Mouse (Mus musculus) forebrain, embryonic 16.5 days (tissue): Measurements from ENCODE around the gene Gm20388. TPM values are rescaled to one million over a fixed set of nuclear protein-coding genes. Genes with fewer than 3 reads are reported as not detected.

ENCODE experiments used
- ATAC-seq: fragments of 200-750 bp; cut with Nextera tagmentation; 2 replicates; pipeline ENCODE4 v1.8.0; 2017; ENCODE audit warnings: mild to moderate bottlenecking, moderate library complexity
- H3K27ac ChIP-seq: fragments of 300-500 bp; sonication (generic); 2 replicates; pipeline ENCODE4 v1.5.1; 2014; ENCODE audit warnings: low read length, control low read depth
- H3K27me3 ChIP-seq: fragments of 300-500 bp; sonication (generic); replicated peaks from 2 replicates; pipeline ENCODE4 v1.6.1; 2014; ENCODE audit warnings: low read length; ENCODE audit not compliant: control insufficient read depth, insufficient read depth
- H3K36me3 ChIP-seq: fragments of 300-500 bp; sonication (generic); 2 replicates; pipeline ENCODE4 v1.6.1; 2014; ENCODE audit not compliant: control insufficient read depth, insufficient read depth
- H3K4me1 ChIP-seq: fragments of 300-500 bp; sonication (generic); replicated peaks from 2 replicates; pipeline ENCODE4 v1.6.1; 2014; ENCODE audit warnings: low read length; ENCODE audit not compliant: control insufficient read depth, insufficient read depth
- H3K4me2 ChIP-seq: fragments of 300-500 bp; sonication (generic); 2 replicates; pipeline ENCODE4 v1.6.1; 2014; ENCODE audit warnings: mild to moderate bottlenecking, low read length, control low read depth
- H3K4me3 ChIP-seq: fragments of 300-500 bp; sonication (generic); replicated peaks from 2 replicates; pipeline ENCODE4 v1.5.1; 2014; ENCODE audit warnings: mild to moderate bottlenecking, low read length, control low read depth
- H3K9ac ChIP-seq: fragments of 300-500 bp; sonication (generic); replicated peaks from 2 replicates; pipeline ENCODE4 v1.6.1; 2014; ENCODE audit warnings: low read depth, low read length, control low read depth
- H3K9me3 ChIP-seq: fragments of 300-500 bp; sonication (generic); 2 replicates; pipeline ENCODE4 v1.6.1; 2016; ENCODE audit warnings: low read length; ENCODE audit not compliant: control insufficient read depth
- WGBS: fragments of 180-500 bp; shearing (Covaris S2); extraction: QIAGEN DNeasy Blood & Tissue Kit; methylation state at CpG from one replicate; pipeline ENCODE4 v1.1.7; 2014; 5-methylcytosine and 5-hydroxymethylcytosine counted together
- polyA plus RNA-seq: library from polyadenylated mRNA; unstranded; fragments of >200 nt; fragmentation: Nextera tagmentation; extraction: Ambion mirVana; gene quantifications from 2 replicates; pipeline ENCODE4 v1.2.1, GENCODE M21; 2015

The Gm20388 gene
- polyA plus RNA-seq, 1 experiment from 2014 or later = 4.7 TPM

DNA sequence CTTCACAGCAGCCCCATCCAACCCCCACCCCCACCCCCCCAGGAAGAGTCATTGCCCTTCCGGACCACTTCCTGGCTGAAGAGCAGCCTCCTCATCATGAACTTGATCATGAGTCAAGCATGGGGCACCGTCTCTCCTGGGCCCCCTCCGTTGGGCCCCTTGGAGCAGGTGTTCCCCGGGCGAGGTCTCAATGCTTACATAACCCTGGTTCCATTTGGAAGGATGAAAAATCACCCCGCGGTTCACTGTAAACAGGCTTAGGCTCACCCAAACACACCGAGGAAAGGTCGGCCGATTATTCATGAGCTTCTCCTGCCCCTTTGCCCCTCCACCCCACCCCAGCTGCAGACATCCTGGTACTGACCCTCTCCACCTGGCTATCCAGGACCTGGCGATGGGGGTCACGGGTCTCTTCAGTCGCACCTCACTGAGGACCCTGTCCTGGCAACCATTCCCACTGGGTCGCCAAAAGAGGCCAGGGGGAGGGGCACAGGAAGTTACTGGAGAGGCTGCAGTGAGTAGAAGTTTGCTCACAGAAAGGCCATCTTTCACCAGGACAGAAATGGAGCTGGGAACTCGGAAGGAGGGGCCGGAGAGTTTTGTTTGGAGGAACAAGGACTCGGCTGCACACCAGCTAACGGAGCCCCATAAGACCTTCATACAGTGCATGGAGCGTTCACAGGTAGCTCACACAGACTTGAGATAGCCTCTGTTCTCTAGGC, 1133.2 kb downstream of the Gm20388 start:
- H3K27me3 ChIP-seq = no peaks in the 10 kb centered on the region
- no peak overlapping the region for H3K27ac ChIP-seq
- no peak overlapping the region for H3K9ac ChIP-seq
- no peaks in the 10 kb centered on the region for H3K9me3 ChIP-seq
- WGBS = 72% methylated on average over 19 of the region's 19 CpGs
- no peak overlapping the region for H3K4me3 ChIP-seq
- H3K36me3 ChIP-seq = no peaks in the 10 kb centered on the region
- no peaks in the 10 kb centered on the region for H3K4me1 ChIP-seq
- no peak overlapping the region for H3K4me2 ChIP-seq
- no peak for ATAC-seq

DNA sequence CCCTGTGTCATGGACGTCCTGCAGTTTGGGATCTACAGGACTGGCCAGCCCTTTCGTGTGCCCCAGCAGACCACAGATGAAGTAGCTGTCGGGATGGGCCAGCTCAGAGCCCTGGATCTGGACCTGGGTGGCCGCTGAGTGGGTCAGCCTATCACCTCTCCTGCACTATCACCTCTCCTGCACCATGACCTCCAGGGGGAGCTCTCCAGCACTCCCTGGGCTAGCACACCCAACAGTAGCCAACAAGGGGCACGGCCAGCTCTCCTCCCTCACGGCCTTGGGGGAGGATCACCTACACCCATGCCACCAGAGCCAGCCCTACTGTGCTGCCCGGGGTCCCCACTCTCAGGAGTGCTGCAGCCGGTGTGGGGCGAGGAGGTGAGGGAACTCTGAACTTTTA, 1136.8 kb downstream of the Gm20388 start:
- ATAC-seq = no peak
- Histone ChIP-seq H3K9me3 (no peaks in the 10 kb centered on the region), H3K4me2 (no peak overlapping the region), H3K36me3 (no peaks in the 10 kb centered on the region), H3K9ac (no peak overlapping the region), H3K4me1 (no peaks in the 10 kb centered on the region), H3K27me3 (no peaks in the 10 kb centered on the region), H3K4me3 (no peak overlapping the region), H3K27ac (no peak overlapping the region)
- 67% methylated on average over 9 of the region's 9 CpGs for WGBS

DNA sequence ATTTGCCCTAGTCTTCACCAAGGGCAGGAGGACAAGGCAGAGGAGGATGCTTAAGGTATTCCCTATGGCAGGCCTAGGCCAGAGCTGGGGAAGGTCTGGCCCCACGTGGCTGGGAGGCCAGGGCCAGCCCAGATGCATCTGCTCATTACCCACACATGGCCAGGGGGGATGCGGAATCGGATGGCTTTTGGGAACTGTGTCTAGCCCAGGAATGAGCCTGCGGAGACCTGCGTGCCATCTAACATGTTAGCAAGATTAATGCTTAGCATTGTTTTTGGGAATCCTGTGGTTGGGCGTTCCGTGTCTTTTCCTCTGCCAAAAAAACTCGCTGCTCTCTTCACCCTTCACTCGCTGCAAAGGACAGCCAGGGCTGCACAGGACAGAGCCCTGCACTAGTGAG, 1147.4 kb downstream of the Gm20388 start:
- Histone ChIP-seq H3K4me3 (no peak overlapping the region), H3K4me1 (peaks cover 11% of the 10 kb centered on the region), H3K4me2 (no peak overlapping the region), H3K9ac (no peak overlapping the region), H3K27ac (no peak overlapping the region), H3K27me3 (no peaks in the 10 kb centered on the region), H3K36me3 (no peaks in the 10 kb centered on the region), H3K9me3 (no peaks in the 10 kb centered on the region)
- no peak for ATAC-seq
- WGBS = 71% methylated on average over 9 of the region's 9 CpGs

DNA sequence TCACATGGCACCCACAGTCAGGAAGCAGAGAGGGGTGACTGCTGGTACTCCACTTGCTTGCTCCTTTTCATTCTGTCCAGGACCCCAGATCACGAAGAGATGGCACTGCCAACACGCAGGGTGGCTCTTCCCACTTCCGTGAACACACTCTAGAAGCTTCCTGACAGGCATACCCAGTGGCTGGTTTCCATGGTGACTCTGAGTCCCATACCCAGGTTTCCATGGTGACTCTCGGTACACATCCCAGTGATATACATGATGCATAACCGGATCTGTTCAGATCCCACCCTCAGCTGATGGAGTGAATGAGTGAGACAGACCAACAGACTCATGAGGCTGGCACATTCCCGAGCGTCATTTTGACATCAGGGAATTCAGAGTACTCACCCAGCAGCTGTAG, 1148.5 kb downstream of the Gm20388 start:
- ATAC-seq = peak; percentile 86
- no peaks in the 10 kb centered on the region for H3K9me3 ChIP-seq
- no peak overlapping the region for H3K9ac ChIP-seq
- peaks cover 14% of the 10 kb centered on the region for H3K4me1 ChIP-seq
- no peaks in the 10 kb centered on the region for H3K36me3 ChIP-seq
- peak overlapping the region; percentile 37; the same call in 1 of the 2 replicates for H3K27ac ChIP-seq
- 53% methylated on average over 7 of the region's 7 CpGs for WGBS
- H3K27me3 ChIP-seq = no peaks in the 10 kb centered on the region
- H3K4me2 ChIP-seq = no peak overlapping the region
- no peak overlapping the region for H3K4me3 ChIP-seq

DNA sequence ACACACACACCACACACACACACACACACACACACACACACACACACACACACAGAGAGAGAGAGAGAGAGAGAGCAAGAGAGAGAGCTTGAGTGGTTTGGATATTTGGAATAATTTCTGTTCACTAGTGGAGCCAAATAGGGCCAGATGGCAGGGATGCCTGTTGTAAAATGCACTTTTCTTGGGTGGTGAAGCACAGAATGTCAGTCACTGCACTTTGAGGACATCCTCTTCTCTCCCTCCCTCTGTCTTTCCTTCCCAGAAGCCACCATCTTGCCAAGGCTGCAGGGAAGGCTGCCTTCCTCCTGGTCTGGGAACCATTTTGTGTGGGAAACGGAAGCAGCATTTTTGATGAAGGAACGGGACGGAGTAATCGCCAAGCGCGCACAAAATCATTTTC, 1151.9 kb downstream of the Gm20388 start:
- Histone ChIP-seq H3K4me2 (no peak overlapping the region), H3K9me3 (no peaks in the 10 kb centered on the region), H3K27ac (peak overlapping the region; percentile 67), H3K27me3 (no peaks in the 10 kb centered on the region; the same call in 1 of the 2 replicates), H3K4me1 (peaks cover 14% of the 10 kb centered on the region), H3K4me3 (no peak overlapping the region), H3K36me3 (no peaks in the 10 kb centered on the region), H3K9ac (no peak overlapping the region)
- 65% methylated on average over 6 of the region's 6 CpGs for WGBS
- ATAC-seq = peak; percentile 47; the same call in 1 of the 2 replicates

DNA sequence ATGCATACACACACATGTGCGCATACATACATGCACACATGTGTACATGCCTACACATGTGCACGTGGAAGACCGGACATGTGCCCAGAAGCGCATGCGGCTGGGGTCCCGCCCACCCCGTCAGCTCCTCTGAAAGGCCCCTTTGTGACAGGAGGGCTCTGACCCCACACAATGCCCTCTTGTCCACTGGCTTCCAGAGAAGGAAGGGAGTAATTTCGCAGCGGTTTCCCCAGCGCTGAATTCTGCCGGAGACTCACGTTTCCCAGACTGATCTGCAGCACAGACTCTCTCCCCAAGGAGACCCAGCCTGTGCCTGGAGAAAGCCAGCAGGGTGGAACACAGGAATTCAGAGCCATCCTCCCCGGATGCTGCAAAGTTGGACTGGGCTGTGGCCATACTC, 1153.0 kb downstream of the Gm20388 start:
- Histone ChIP-seq H3K4me3 (no peak overlapping the region), H3K36me3 (no peaks in the 10 kb centered on the region), H3K9me3 (no peaks in the 10 kb centered on the region), H3K4me2 (no peak overlapping the region), H3K27me3 (no peaks in the 10 kb centered on the region; the same call in none of the 2 replicates), H3K4me1 (peaks cover 14% of the 10 kb centered on the region), H3K9ac (no peak overlapping the region), H3K27ac (no peak overlapping the region)
- WGBS = 20% methylated on average over 13 of the region's 13 CpGs
- no peak for ATAC-seq

DNA sequence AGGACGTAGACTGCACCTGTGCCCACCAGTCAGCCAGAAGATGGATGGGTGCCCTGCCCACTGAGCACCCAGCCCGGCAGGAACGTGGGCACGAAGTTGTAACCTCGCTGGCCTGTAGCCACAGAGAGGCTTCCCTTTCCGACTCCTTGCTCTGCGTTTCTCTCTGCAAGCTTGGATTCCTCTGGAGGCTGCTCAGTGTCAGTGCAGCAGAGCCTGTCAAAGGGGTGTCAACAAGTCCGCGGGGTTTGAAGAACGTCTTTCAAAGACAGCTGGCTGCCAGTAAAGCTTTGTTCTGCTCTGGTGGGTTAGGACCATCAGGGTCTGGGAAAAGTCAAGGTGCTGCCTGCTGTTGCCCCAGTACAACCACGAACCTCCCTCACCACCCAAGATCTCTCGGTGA, 1160.8 kb downstream of the Gm20388 start:
- Histone ChIP-seq H3K9me3 (no peaks in the 10 kb centered on the region), H3K27ac (no peak overlapping the region), H3K4me1 (no peaks in the 10 kb centered on the region), H3K36me3 (no peaks in the 10 kb centered on the region), H3K4me2 (no peak overlapping the region), H3K9ac (no peak overlapping the region), H3K4me3 (no peak overlapping the region), H3K27me3 (peaks cover 68% of the 10 kb centered on the region)
- ATAC-seq = no peak
- 2% methylated on average over 12 of the region's 12 CpGs for WGBS

DNA sequence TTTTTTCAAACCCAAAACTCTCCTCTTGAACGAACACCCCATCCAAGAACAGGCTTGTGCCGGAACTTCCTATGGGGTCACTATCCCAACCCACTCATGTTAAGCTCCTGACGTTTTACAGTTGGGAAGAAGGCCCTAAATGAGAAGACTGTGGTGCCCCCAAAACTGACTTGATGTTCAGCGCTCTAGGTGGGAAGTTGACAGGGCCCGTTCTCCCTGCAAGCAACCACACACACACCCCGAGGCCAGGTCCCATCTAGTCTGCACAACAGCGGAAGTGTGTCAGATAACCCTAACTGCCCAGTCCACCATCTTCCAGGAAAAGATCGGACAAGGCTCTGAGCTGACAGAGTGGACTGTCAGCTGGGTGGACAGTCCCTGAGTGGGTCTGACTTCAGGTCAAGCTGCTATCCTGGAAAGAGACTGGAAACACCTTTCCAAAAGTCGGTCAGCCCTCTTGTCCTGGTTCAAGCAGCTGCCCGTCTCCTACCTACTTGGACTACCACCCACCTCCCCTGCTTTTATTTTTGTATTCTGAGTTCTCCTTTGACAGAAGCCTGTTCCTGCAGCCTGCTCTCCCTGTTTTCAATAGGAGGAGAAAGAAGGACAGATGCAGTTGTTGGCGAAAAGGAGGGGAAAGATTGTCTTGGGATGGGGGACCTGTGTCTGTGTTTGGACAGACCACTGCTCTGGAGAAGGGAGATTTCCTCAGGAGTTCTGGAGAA, 1161.9 kb downstream of the Gm20388 start:
- Histone ChIP-seq H3K9me3 (no peaks in the 10 kb centered on the region), H3K36me3 (no peaks in the 10 kb centered on the region), H3K4me3 (no peak overlapping the region), H3K9ac (no peak overlapping the region), H3K4me2 (no peak overlapping the region), H3K27me3 (peaks cover 79% of the 10 kb centered on the region), H3K4me1 (no peaks in the 10 kb centered on the region), H3K27ac (no peak overlapping the region)
- ATAC-seq = no peak
- 12% methylated on average over 11 of the region's 11 CpGs for WGBS

DNA sequence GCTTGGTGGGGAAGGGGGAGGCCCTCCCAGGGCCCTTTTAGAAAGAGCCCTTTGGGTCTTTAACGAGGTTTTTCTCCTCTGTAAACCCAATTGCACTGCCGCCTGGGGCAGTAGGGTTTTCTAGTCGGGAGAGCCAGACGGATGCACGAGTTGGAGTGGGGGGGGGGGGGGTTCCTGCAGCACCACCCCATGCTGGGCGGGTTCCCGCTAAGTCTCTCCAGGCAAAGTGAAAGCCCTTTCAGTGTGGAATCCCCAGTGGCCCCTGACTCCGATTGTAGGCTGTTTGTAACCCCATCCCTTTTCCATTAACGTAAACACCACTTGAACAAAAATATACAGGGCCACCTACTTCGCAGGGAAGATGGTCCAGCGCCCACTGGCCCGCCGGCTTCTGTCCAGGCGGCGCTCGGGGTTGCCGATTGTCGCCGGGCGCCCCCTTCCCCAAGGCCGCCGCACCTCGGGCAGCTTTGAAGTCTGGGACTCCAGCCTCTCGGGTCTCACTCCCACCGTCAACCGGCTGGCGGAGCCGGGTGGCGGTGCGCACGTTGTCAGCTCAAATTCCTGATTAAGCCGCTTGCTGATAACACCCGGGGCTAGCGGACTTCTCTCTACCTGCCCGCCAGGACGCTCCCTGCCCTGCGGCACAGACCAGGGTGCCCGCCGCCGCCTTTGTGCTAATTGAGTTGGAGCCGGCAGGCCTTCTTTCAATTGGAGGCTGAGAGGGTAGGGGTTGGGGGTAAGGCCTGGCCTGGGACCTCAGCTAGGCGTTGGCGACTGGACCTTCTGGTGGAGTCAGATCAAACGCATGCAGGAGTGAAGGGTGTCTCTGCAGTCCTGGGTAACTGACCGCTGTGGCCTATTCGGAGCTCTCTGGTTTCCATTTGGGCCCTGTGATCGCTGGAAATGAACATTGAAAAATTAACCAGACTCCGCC, 1162.8 kb downstream of the Gm20388 start:
- Histone ChIP-seq H3K9me3 (0 out of 2 replicates have a peak, but pooled peaks cover 2% of the 10 kb centered on the region), H3K4me1 (no peaks in the 10 kb centered on the region), H3K27me3 (peaks cover 87% of the 10 kb centered on the region), H3K4me3 (no peak overlapping the region), H3K4me2 (no peak overlapping the region), H3K9ac (no peak overlapping the region), H3K36me3 (no peaks in the 10 kb centered on the region), H3K27ac (no peak overlapping the region)
- no peak for ATAC-seq
- WGBS = under 1% methylated on average over 47 of the region's 48 CpGs
